Mouse (Mus musculus): ENCODE measurements around the gene Cox15. TPM values are rescaled to one million over a fixed set of nuclear protein-coding genes. Genes with fewer than 3 reads are reported as not detected.

Cox15 gene
- total RNA-seq (2023): 11.9 TPM

GRCm38 (mm10) chr19:43752489-43753225 is at the start of gene Cox15, which contains the start of gene Cutc:
Gene Cox15 (minus strand): TSS chr19:43753000.
Gene Cutc (plus strand): TSS chr19:43752996.

GRCm38 (mm10) chr19:43781980-43782379 is 29.2 kb upstream of the Cox15 start, which contains the start of gene Abcc2:
Gene Abcc2 (plus strand): TSS chr19:43782192.

GRCm38 (mm10) chr19:43689419-43690246 is 63.2 kb downstream of the Cox15 start, which contains the start of gene Entpd7:
Gene Entpd7 (plus strand): TSS chr19:43689672.

Other genes starting within 250 kb of the Cox15 start
- gene Got1, start 228.4 kb downstream of the Cox15 start, total RNA-seq (2023): 89.9 TPM
- 0.35 TPM for gene Nkx2-3, start 140.7 kb downstream of the Cox15 start, total RNA-seq (2023)
- 50.2 TPM for gene Slc25a28, start 78.1 kb downstream of the Cox15 start, total RNA-seq (2023)
- 9.4 TPM for gene Entpd7, start 63.3 kb downstream of the Cox15 start, total RNA-seq (2023)
- gene Cutc, start within 50 bp of the Cox15 start, total RNA-seq (2023): 9.3 TPM
- not detected for gene Abcc2, start 29.2 kb upstream of the Cox15 start, total RNA-seq (2023)
- 11.1 TPM for gene Dnmbp, start 187.2 kb upstream of the Cox15 start, total RNA-seq (2023)
- gene Cpn1, start 233.6 kb upstream of the Cox15 start, total RNA-seq (2023): not detected